Mouse (Mus musculus): ENCODE data around the gene Sprr2a2. TPM values are rescaled to one million over a fixed set of nuclear protein-coding genes. Genes with fewer than 3 reads are reported as not detected.
"Not testable (repeated sequence)": the region's sequence is repeated elsewhere in the genome, so short reads cannot be mapped to it uniquely, and the experiment has no call there.

Gene Sprr2a2
- total and polyA plus RNA-seq, 3 experiments = 0.60 TPM; not detected in 2

GRCm38 (mm10) chr3:92236463-92237189 is 20.9 kb downstream of the Sprr2a2 start:
- DNase-seq (ENCODE audit: low spot score) = not testable (repeated sequence)

GRCm38 (mm10) chr3:92238736-92239135 is 23.0 kb downstream of the Sprr2a2 start:
- H3K4me3 ChIP-seq (ENCODE audit: low read depth, low read length); H3K27me3 ChIP-seq (ENCODE audit: insufficient read depth, low read length); ATAC-seq (ENCODE audit: extremely low read depth, insufficient number of reproducible peaks, low FRiP score, poor library complexity, severe bottlenecking); H3K4me1 ChIP-seq (ENCODE audit: insufficient read depth, low read depth, low read length); DNase-seq (ENCODE audit: low spot score); H3K36me3 ChIP-seq (replicated peaks); H3K9me3 ChIP-seq (replicated peaks): not testable (repeated sequence)

More at GRCm38 (mm10) chr3:92236463-92237189, 20.9 kb downstream of the Sprr2a2 start:
- H3K4me1 ChIP-seq (ENCODE audit: insufficient read depth, low read depth, low read length); H3K27me3 ChIP-seq (ENCODE audit: insufficient read depth, low read length); ATAC-seq (ENCODE audit: extremely low read depth, insufficient number of reproducible peaks, low FRiP score, poor library complexity, severe bottlenecking); H3K9me3 ChIP-seq (replicated peaks); H3K36me3 ChIP-seq (replicated peaks); H3K4me3 ChIP-seq (ENCODE audit: low read depth, low read length): not testable (repeated sequence)

- H3K4me1 ChIP-seq (ENCODE audit: insufficient read depth, low read depth, low read length); ATAC-seq (ENCODE audit: extremely low read depth, insufficient number of reproducible peaks, low FRiP score, poor library complexity, severe bottlenecking); H3K27me3 ChIP-seq (ENCODE audit: insufficient read depth, low read length); H3K9me3 ChIP-seq (replicated peaks); H3K4me3 ChIP-seq (ENCODE audit: low read depth, low read length); H3K36me3 ChIP-seq (replicated peaks); DNase-seq (ENCODE audit: low spot score): not testable (repeated sequence)
These were observed 23.5 kb downstream of the Sprr2a2 start for GRCm38 (mm10) chr3:92239197-92239596.

GRCm38 (mm10) chr3:92244833-92245232 is 29.1 kb downstream of the Sprr2a2 start:
- H3K27me3 ChIP-seq (ENCODE audit: insufficient read depth, low read length); DNase-seq (ENCODE audit: low spot score); H3K4me3 ChIP-seq (ENCODE audit: low read depth, low read length); H3K9me3 ChIP-seq (replicated peaks); H3K36me3 ChIP-seq (replicated peaks); H3K4me1 ChIP-seq (ENCODE audit: insufficient read depth, low read depth, low read length); ATAC-seq (ENCODE audit: extremely low read depth, insufficient number of reproducible peaks, low FRiP score, poor library complexity, severe bottlenecking): not testable (repeated sequence)

GRCm38 (mm10) chr3:92246245-92246644 is 30.5 kb downstream of the Sprr2a2 start:
- H3K9me3 ChIP-seq (replicated peaks); H3K4me3 ChIP-seq (ENCODE audit: low read depth, low read length); H3K36me3 ChIP-seq (replicated peaks); ATAC-seq (ENCODE audit: extremely low read depth, insufficient number of reproducible peaks, low FRiP score, poor library complexity, severe bottlenecking); DNase-seq (ENCODE audit: low spot score); H3K27me3 ChIP-seq (ENCODE audit: insufficient read depth, low read length); H3K4me1 ChIP-seq (ENCODE audit: insufficient read depth, low read depth, low read length): not testable (repeated sequence)

- not testable (repeated sequence) for H3K27me3 ChIP-seq (ENCODE audit: insufficient read depth, low read length); H3K4me3 ChIP-seq (ENCODE audit: low read depth, low read length); H3K9me3 ChIP-seq (replicated peaks); H3K4me1 ChIP-seq (ENCODE audit: insufficient read depth, low read depth, low read length); H3K36me3 ChIP-seq (replicated peaks); ATAC-seq (ENCODE audit: extremely low read depth, insufficient number of reproducible peaks, low FRiP score, poor library complexity, severe bottlenecking); DNase-seq (ENCODE audit: low spot score)
These were observed 32.8 kb downstream of the Sprr2a2 start for GRCm38 (mm10) chr3:92248494-92248893.

GRCm38 (mm10) chr3:92250450-92250849 is 34.7 kb downstream of the Sprr2a2 start:
- DNase-seq (ENCODE audit: low spot score); H3K4me1 ChIP-seq (ENCODE audit: insufficient read depth, low read depth, low read length); H3K4me3 ChIP-seq (ENCODE audit: low read depth, low read length); ATAC-seq (ENCODE audit: extremely low read depth, insufficient number of reproducible peaks, low FRiP score, poor library complexity, severe bottlenecking); H3K36me3 ChIP-seq (replicated peaks); H3K27me3 ChIP-seq (ENCODE audit: insufficient read depth, low read length); H3K9me3 ChIP-seq (replicated peaks): not testable (repeated sequence)

- ATAC-seq (ENCODE audit: extremely low read depth, insufficient number of reproducible peaks, low FRiP score, poor library complexity, severe bottlenecking); H3K27me3 ChIP-seq (ENCODE audit: insufficient read depth, low read length); H3K4me3 ChIP-seq (ENCODE audit: low read depth, low read length); DNase-seq (ENCODE audit: low spot score); H3K4me1 ChIP-seq (ENCODE audit: insufficient read depth, low read depth, low read length); H3K36me3 ChIP-seq (replicated peaks); H3K9me3 ChIP-seq (replicated peaks): not testable (repeated sequence)
These were observed 38.1 kb downstream of the Sprr2a2 start for GRCm38 (mm10) chr3:92253860-92254259.

- not testable (repeated sequence) for H3K27me3 ChIP-seq (ENCODE audit: insufficient read depth, low read length); DNase-seq (ENCODE audit: low spot score); H3K36me3 ChIP-seq (replicated peaks); H3K9me3 ChIP-seq (replicated peaks); H3K4me3 ChIP-seq (ENCODE audit: low read depth, low read length); H3K4me1 ChIP-seq (ENCODE audit: insufficient read depth, low read depth, low read length); ATAC-seq (ENCODE audit: extremely low read depth, insufficient number of reproducible peaks, low FRiP score, poor library complexity, severe bottlenecking)
These were observed 42.8 kb downstream of the Sprr2a2 start for GRCm38 (mm10) chr3:92258526-92258925.

- ATAC-seq (ENCODE audit: extremely low read depth, insufficient number of reproducible peaks, low FRiP score, poor library complexity, severe bottlenecking) = not testable (repeated sequence)
These were observed 47.7 kb downstream of the Sprr2a2 start for GRCm38 (mm10) chr3:92263462-92263861.

GRCm38 (mm10) chr3:92271414-92271985 is 55.8 kb downstream of the Sprr2a2 start:
- not testable (repeated sequence) for DNase-seq (ENCODE audit: low spot score); H3K36me3 ChIP-seq (replicated peaks); H3K4me3 ChIP-seq (ENCODE audit: low read depth, low read length); H3K4me1 ChIP-seq (ENCODE audit: insufficient read depth, low read depth, low read length); H3K9me3 ChIP-seq (replicated peaks); ATAC-seq (ENCODE audit: extremely low read depth, insufficient number of reproducible peaks, low FRiP score, poor library complexity, severe bottlenecking); H3K27me3 ChIP-seq (ENCODE audit: insufficient read depth, low read length)

More at GRCm38 (mm10) chr3:92263462-92263861, 47.7 kb downstream of the Sprr2a2 start:
- not testable (repeated sequence) for DNase-seq (ENCODE audit: low spot score); H3K4me3 ChIP-seq (ENCODE audit: low read depth, low read length); H3K4me1 ChIP-seq (ENCODE audit: insufficient read depth, low read depth, low read length); H3K36me3 ChIP-seq (replicated peaks); H3K9me3 ChIP-seq (replicated peaks); H3K27me3 ChIP-seq (ENCODE audit: insufficient read depth, low read length)

GRCm38 (mm10) chr3:92273504-92273903 is 57.8 kb downstream of the Sprr2a2 start:
- not testable (repeated sequence) for ATAC-seq (ENCODE audit: extremely low read depth, insufficient number of reproducible peaks, low FRiP score, poor library complexity, severe bottlenecking); H3K4me3 ChIP-seq (ENCODE audit: low read depth, low read length); DNase-seq (ENCODE audit: low spot score); H3K27me3 ChIP-seq (ENCODE audit: insufficient read depth, low read length); H3K36me3 ChIP-seq (replicated peaks); H3K9me3 ChIP-seq (replicated peaks); H3K4me1 ChIP-seq (ENCODE audit: insufficient read depth, low read depth, low read length)
